Mouse (Mus musculus): ENCODE results near the gene Bbox1.

Gene Bbox1

DNA sequence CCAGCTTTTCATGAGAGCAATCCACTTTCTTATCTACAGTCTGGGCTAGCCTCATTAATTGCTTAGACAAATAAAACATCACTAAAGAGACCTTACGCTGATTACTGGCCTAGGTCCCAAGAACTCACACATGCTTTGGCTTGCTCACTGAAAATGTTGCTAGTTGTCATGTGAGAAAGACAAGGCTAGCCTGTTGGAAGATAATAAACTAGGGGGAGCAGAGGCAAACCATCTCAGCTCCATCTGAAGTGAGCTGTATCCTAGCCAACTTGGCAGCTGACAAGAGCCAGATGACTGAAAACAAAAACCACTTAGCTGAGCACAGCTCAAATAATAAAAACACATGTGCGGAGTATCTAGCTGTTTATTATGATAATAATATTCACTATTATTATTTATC lies 40.2 kb downstream of the Bbox1 start:
- no peak for DNase-seq (ENCODE audit: low spot score in 2 of 2)

- DNase-seq (ENCODE audit: low spot score in 2 of 2): no peak
These were observed 45.1 kb downstream of the Bbox1 start for GRCm38 (mm10) chr2:110269281-110269680.

GRCm38 (mm10) chr2:110232252-110232651 lies 82.1 kb downstream of the Bbox1 start:
- DNase-seq (ENCODE audit: low spot score in 2 of 2): no peak

DNA sequence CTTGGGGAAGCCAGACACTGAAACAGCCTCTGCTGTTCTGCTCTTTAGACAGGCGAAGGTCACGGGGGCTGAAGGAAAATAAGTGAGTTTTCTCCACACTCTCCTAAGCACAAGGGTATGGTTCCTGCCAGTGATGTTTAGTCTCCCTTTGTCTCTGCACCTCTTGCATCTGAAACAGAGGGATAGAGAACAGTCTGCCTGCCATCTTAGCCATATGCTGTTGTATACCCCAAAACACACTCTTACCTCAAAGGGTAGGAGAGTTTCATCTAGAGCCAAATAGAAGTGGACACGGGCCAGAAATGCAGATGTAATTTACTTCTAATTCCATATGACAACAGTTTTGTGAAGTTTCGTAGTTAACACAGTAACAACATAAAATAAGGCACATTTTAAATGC lies 83.6 kb downstream of the Bbox1 start:
- no peak for DNase-seq (ENCODE audit: low spot score in 2 of 2)

DNA sequence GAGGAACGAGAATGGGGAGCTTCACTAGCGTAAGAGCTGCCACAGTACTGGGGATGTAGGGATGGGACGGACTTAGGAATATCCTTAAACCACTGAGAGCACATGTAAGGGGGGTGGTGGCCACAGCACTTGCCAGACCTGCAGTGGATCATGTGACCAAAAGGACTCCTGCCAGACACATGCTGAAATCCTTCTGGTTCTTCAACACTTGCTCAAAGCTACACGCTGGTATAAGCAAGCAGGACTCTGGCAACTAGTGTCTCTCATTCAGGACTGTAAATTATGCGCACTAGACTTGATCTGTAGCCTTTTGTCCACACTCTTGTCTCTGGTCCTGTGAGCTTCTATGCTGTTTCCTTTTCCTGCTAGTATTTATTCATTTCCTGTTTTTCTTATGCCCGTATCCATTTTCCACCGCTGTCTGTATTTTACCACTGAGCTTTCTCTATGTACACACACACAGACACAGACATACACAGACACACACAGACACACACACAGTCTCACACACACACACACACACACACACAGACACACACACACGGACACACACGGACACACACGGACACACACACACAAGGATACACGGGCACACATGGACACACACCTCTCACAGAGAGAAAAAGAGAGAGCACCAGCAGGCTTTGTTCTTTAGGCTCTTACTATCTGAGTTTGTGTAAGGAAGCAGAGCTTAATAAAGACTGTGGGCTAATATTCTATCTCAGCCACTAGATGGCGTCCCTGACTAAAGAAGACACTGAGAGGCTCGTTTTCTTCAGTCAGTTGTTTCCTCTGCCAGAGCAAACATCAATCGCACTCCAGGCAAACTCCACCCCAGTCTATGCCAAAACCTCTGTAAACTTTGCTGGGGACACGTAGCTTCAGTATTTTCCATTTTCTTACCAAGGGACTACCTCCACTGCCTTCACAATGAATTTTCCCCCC lies 84.9 kb downstream of the Bbox1 start:
- DNase-seq (ENCODE audit: low spot score in 2 of 2): peak in 1 of 2 experiments; percentile 56

GRCm38 (mm10) chr2:110226421-110226820 lies 87.9 kb downstream of the Bbox1 start:
- DNase-seq (ENCODE audit: low spot score in 2 of 2): no peak

- no peak for DNase-seq (ENCODE audit: low spot score in 2 of 2)
These were observed 88.4 kb downstream of the Bbox1 start for GRCm38 (mm10) chr2:110225969-110226368.

GRCm38 (mm10) chr2:110222793-110223192 lies 91.6 kb downstream of the Bbox1 start:
- DNase-seq (ENCODE audit: low spot score in 2 of 2): no peak

DNA sequence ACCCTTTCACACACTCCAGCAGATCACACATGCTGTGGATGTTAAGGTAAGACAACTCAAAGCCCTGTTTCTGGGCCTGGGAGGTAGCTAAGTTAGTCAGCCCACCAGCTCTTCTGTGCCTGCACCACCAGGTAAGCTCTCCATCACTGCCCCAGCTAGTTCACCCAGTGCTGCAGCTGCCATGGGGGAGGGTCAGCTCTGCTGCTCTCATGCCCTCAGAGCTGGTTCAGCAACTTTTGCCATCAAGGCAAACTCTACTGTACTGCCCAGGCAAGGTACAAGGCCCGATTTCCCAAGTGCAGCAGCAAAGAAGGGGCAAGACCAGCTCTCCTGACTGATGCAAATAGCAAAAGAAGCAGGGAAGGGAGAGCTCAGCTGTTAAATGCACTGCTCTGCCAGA lies 93.9 kb downstream of the Bbox1 start:
- DNase-seq (ENCODE audit: low spot score in 2 of 2): no peak

DNA sequence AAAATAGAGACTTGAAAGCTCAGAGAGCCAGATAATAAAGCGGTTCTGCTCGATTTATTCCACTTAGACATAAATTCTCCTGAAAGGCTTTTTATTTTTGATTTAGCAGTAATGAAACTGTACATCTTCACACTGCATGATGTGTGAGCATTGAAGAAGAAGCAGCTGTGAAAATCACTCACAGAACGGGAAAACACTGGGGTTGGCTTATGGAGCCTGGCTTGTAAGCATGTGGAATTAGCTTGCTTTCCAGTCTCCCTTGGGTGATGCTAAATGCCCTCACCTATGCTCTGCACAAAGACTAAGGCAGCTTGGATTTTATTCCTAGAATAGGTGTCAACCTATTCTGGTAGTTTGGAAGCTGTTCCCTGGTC lies 98.7 kb downstream of the Bbox1 start:
- no peak for DNase-seq (ENCODE audit: low spot score in 2 of 2)

- no peak for DNase-seq (ENCODE audit: low spot score in 2 of 2)
These were observed 99.2 kb downstream of the Bbox1 start for GRCm38 (mm10) chr2:110214991-110215684.

GRCm38 (mm10) chr2:110214278-110214677 lies 100.1 kb downstream of the Bbox1 start:
- no peak for DNase-seq (ENCODE audit: low spot score in 2 of 2)

All from cerebellum, postnatal 4 days (tissue).